Mouse (Mus musculus) cerebellum, postnatal 25 days (tissue): Measurements from ENCODE around the gene Hk3.

Experiments used
- DNase-seq, 2 experiments: peaks; one replicate each; pipeline ENCODE4 v3.0.0; 2021; ENCODE audit warnings: mixed read lengths in 2 of 2

Hk3 gene

DNA sequence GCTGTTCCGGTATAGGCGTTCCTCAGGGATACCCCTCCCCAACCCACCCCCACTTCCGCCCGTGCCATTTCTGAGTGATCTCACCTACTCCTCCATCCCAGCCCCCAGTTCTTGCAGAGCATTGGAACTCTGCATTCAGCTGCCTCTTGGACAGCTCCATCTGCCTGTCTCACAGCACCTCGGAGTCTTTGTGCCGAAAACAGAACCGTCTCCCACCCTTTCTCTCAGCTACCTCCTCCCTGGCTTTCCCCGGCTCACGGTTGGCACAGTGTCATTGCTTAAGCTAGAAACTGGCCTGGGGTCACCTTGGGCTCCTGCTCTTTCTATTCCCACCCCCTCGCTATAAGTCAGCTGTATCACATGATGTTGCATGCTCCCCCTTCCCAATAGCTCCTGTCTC, 20.8 kb downstream of the Hk3 start:
- no peak for DNase-seq

DNA sequence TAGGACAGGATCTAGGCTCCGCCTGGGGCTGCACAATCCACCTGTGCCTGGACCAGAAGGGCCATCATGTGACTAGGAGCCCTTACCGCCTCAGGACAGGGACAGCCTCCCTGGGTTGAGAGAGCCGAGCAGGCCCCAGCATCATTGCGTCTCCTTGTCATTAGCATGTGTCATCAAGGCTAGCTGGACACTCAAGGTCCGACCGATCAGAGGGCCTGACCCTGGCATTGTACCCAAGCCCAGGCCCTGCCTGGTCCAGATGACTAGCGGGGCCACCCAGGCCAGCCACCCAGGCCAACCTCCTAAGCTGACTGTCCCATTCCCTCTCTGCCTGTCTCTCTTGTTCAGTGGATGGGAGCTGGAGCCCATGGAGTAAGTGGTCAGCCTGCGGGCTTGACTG, 23.6 kb downstream of the Hk3 start:
- no peak for DNase-seq

DNA sequence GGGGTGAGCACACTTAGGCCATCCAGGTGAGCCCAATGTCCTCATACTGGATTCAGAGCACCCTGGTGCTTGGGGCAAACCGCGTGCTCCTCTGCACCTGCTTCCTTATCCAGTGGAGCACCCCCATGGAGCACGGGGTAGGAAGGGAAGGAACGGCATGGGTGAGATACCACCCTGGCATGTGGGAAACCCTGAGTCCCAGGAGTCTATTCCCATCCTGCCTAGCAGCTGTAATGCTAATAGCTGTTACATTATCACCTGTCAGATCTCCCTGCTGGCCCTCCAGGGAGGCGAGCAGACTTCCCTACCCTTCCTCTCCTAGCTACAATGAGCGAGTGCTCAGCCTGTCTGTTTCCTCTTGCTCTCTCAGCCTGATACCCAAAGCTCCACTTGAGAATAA, 26.0 kb downstream of the Hk3 start:
- DNase-seq, result no peak

DNA sequence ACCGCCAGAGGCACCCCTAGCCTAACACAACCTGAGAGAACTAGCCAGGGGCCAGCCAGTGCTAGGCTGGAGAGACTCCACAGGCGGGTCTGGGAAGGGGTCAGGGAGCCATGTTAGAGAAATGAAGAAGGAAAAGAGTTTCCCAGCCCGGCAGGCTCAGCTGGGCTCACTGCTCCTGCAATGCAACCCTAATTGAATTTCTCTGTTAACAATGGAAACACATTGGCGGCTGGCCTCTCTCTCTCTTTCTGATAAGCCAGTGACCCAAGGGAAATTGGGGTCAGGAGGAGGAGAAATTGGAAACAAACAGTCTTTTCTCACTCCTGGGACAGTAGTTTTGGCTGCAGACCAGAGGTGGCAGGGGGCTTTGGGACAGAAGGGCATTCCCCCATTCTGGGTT, 26.6 kb downstream of the Hk3 start:
- DNase-seq, result no peak

DNA sequence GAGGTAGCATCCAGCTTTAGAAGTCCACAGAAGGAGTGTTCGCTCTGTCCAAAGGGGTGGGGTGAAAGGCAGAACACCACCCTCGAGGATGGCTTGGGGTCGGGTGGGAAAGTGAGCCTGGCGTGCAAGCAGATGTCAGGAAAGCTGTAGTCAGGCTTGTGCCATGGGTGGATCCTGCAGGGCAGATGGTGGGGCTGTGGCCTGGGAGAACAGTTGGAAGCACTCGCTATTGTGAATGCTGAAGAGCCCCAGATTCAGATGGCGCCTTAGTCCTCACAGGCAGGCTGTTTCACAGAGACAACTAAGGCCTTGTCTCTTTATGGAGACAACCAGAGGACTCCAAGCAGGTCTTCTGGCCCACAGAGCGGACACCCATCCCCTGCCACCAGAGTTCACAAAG, 29.0 kb downstream of the Hk3 start:
- peak; percentile 26 to 44 for DNase-seq

DNA sequence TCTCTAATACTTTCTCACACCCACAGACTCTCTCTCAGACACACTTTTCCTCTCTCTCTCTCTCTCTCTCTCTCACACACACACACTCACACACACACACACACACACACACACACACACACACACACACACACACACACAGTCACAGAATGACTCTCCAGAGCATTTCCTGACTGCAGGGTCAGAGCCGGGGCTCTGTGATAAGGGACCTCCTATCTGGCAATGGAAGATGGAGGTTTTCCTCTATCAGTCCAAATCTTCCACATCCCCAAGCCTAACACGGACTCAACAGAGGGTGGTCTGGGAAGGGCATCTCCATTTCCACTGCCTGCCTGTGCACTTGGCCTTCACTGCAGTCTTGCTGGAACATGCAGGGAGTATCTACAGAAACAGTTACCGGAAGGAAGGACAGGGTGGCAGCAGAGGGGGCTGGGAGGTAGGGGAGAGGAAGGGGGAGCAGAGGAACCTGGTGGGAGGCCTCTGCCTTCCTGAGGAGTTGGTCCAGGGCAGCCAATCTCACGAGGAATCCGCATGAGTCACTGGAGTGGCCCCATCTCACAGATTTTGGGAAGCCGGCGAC, 32.9 kb downstream of the Hk3 start:
- DNase-seq, result no peak

DNA sequence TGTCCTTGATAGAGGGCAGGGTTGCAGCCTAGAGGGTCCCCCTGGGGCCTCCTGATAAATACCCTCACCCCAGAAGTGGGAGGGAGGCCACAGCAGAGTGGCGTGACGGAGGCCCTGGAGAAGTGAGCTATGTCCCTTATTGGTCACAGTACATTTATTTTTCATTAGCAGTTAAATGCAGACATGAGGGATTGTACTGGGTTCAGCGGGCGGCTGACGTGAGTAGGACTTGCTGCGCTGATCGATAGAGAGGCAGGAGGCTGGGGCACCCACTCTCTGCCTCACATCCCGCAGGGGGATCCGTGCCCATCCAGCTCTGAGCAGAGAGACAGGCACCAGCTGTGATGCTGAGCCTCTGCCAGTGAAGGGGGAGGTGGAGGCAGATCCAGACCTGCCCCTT, 33.8 kb downstream of the Hk3 start:
- DNase-seq, result no peak

DNA sequence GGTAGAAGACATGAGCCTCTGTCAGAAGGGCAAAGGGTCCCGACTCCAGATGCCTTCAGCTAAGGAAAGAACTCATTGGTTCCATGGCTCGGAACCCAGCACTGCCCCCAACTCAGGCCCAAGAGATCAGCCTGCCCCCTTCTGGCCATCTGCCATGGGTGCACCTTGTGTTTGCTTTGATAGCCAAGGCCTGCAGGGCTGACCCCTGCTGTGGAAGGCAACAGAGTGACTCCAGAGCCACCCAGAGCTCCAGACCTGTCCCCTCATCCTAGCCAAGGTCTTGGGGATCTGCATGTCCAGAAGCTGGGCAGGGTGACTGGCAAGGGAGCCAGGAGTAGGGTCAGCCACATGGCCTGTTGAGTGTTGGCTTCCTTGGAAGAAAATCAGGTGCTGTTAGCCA, 37.6 kb downstream of the Hk3 start:
- DNase-seq, result peak in 1 of 2 experiments; percentile 61

DNA sequence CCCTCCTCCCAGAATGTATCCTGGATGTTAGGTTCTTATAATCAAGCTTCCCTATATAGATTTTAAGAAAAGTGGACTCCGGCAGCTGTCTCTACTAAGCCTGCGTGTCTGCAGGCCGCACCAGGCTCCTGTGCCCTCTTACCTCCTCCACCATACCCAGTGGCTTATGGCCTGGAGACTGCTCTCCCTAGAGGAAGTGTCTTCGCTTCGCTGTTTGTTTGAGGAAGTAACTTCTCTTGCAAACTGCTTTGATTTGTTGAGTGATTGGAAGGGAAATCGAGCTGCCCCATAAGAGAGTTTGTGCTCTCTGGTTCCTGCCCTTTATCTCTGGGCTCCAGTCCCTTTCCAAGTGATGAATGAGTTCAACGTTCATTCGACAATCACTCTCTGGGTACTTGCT, 38.2 kb downstream of the Hk3 start:
- no peak for DNase-seq

DNA sequence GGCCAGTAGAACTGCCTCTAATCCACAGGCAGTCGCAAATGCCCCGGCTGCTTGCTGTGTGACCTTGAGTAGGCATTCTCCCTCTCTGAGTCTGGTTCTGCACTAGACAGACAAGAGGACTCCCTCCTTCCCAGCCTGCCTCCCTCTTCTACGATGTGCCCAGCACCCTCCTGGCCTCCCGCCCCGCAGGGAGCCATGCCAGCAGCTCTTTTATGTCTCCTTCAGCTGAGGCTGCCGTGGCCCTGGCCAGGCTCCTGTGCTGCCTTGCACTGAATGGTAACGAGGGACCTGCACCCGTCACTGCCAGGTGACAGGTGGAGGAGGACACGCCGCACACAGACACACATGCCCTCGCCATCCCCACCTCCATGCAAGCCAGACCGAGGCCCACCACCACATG, 40.2 kb downstream of the Hk3 start:
- peak; percentile 49 to 69 for DNase-seq

DNA sequence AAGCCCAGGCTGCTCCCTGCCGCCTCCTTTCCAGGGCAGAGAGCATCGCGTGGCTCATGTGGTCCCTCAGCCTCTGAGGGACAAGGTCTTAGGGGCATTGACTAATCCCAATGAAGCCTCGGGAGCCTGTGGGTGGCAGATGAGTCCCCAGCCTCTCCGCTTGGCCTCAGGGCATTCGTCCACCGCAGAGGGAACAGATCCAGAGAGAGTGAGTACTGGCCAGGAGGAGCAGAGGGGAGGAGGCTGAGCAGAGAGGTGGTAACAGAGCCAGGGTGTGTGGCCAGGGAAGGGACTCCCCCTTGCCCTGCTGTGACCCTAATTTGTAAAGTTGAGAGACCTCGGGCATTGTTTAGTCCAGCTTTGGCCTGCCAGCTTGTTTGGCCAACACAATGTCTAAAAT, 42.4 kb downstream of the Hk3 start:
- peak; percentile 78 to 79 for DNase-seq

DNA sequence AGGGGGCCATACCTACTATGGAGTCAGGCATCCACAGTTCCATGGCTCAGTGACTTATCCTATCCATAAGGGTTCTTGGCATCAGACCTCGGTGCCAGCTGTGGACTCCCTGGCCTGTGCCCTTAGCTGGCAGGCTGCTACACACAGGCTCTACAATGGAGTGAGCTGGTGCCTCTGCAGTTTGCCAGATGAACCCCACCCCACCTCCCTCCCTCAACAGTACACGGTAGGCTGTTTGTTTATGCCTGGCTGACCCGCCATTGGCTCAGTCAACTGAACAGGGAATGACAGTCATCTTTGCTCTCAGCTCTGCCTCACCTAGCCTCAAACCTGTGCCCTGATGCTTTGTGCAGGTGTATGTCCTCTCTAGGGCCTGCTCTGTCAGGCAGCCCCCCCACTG, 45.6 kb downstream of the Hk3 start:
- DNase-seq, result peak; percentile 51 to 61

DNA sequence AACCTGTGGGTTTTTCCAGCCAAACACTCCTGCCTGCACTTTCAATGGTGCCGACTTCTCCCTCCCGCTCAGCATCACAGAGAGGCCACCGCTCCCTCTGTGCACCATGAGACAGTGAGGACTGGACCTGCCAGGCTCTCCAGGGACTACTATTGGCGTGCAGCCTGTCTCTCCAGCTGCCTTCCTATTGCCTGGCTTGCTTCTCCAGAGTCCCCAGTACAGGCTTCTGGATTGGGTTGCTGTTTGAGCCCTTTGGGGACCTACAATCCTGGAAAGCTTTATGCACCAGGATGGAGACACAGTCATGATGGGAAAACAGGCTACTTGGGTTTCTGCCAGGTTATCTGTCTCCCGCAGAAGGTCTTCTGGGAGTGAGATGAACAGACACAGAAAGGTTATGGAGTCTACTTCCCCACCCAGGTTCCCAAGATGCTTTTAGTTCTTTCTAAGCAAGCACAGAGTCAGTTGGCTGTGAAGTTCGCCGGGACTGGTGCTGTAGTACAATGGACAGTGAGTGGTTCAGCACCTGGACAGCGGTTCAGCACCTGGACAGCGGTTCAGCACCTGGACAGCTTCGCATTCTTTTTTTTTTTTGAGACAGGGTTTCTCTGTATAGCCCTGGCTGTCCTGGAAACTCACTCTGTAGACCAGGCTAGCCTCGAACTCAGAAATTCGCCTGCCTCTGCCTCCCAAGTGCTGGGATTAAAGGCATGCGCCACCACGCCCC, 50.5 kb downstream of the Hk3 start:
- DNase-seq, result no peak

DNA sequence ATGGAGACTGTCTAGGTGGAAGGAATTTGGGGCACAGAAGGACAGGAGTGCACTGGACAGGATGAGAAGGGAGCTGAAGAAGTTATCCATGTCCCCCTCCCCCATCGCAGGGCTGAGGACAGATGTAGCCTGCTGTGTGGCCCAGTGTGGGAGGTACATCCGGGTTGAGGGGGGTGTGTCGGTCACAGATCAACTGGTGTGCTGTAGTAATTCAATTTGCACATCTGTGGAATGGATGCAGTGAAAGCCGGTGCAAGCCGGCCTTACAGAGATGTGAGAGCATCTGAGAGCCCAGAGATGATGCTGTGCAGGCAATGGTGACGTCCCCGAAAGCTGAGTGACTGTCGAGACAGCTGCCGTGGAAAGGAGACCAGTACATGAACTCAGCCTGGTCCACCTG, 51.7 kb downstream of the Hk3 start:
- no peak for DNase-seq

DNA sequence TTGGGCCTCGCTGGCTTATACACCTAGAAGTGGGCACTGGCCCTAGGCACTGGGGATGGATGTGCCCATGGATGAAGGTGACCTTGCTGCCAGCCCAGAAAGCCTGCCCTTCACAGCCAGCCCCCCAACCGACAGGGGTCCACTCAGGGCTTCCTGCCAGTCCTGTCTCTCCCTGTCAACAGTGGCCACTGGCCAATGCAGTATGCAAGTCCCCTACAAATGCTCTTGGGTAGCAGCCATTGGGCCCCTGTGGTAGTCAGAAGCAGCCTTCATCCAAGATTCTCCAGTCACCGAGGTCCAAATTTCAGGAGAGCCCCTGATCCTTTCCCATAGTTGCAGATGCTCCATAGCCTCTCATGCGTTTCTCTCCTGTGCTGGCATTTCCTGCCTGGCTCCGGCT, 52.5 kb downstream of the Hk3 start:
- no peak for DNase-seq

DNA sequence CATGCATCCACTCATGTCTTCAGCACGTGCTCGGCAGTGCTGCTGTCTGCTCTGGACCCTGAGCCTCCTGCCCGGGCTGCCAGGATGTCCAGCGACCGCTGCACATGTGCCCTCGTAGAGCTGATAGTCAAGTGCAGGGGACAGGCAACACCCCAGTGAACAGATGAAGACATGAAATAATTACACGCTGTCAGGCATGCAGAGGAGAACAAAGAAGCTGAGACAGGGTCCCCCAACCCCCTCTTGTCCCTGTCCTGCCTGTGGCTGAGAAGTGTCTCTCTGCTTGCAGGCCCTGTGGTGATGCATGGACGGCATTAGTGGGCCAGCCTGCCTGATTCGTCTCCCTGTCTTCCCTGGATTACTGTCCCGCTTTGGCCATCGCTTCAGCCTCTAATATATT, 53.7 kb downstream of the Hk3 start:
- DNase-seq, result no peak

DNA sequence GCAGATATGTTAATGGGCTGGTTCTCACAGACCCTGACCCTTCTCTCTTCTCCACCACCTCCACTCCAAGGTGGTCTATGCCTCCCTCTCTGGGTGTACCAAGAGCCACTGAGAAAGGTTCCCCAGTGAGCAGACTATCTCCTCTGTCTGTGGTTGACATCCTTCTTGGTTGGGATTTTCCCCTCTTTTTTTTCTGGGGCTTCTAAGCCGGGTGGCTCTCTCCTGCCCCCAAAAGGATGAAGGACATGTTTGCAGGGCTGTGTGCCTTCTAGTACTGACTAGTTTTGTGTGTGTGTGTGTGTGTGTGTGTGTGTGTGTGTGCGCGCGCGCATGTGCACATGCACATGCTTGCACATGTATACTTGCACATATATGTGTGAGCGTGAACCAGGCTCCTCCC, 55.9 kb downstream of the Hk3 start:
- DNase-seq, result no peak

DNA sequence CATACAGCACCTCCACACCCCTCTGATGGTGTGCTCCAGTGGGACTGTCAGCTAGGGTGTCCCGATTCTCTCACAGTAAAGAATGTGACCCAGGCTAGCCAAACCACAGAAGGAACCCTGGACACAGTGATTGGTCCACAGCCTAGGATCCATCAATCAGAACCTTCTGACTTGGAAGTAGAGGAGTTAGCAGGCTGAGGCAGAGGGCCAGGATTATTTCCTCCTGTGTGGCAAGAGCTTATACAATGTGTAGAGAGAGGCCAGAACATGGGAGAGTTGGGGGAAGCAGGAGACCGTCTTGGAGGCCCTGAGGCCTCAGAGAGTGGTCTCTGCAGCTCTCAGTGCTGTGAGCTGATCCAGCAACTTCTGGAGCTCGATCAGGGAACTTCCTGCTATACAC, 60.7 kb downstream of the Hk3 start:
- no peak for DNase-seq

DNA sequence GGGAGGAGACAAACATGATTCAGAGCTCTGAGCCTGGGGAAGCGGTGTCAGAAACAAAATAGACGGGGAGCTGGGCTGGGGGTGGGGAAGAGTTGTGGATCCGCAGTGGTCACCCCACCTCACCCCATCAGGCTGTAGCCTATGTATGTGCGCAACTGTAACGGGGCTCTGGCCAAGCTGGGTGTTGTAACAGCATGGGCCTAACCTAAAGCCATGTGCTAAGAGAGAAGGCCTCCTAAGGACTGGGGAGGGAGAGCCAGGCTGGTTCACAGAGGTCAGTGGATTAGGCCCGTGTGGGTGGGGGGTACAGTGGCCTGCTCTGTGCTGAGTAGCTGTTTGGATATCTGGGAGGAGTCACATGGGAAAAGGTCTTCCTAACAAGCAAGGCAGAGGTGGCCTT, 61.3 kb downstream of the Hk3 start:
- no peak for DNase-seq

DNA sequence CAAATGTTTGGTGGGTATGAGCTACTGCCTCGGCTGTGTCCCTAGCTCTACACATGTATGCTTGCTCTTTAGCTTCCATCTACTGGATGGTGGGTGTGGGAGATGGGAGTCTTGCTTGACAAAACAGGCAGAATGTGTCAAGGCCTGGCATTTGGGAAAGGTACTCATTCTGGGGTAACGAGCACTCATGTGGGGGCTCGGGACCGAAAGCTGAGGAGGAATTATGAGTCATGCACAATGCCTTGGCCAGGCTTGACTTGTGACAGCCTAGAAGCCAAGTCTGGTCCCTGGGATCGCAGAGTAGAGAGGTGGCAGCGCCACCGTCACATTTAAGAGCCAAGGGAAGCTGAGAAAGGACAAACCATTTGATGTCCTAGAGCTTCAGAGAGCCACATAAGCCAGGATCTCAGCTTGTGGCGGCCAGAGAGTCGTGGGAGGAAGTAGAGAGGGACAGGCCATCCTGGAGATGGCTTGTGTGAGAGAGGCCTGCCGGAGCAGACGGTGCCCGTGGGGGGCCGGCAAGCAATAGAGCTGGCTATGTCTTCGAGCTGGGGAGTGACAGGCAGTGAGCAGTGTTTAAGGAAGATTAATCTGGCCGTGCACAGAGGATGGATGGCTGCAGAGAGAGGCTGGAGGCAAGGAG, 62.0 kb downstream of the Hk3 start:
- DNase-seq, result peak; percentile 92 to 94

DNA sequence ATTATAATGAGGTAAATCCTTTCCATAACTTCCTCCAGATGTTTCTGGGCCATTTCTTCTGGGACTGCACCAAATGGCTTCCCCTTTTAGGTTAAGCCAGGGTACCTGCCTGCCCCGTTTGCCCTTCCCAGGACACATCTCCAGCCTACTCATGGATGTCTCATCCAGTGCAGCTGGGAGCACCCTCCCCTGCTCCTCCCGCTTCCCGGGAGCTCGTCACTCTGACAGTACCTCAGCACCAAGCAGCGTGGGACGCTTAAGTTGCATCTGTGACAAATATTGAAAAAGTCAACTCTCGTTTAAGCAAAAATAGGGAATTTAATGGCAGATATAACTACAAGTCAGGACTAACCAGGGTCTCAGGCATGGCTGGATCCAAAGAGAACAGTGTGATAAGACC, 63.9 kb downstream of the Hk3 start:
- no peak for DNase-seq
